Mouse (Mus musculus): Measurements from ENCODE around the gene Mbip. TPM values are rescaled to one million over a fixed set of nuclear protein-coding genes. Genes with fewer than 3 reads are reported as not detected.

Mbip gene
- 42.0 TPM for polyA plus RNA-seq (2017; shearing (Covaris generic))

DNA sequence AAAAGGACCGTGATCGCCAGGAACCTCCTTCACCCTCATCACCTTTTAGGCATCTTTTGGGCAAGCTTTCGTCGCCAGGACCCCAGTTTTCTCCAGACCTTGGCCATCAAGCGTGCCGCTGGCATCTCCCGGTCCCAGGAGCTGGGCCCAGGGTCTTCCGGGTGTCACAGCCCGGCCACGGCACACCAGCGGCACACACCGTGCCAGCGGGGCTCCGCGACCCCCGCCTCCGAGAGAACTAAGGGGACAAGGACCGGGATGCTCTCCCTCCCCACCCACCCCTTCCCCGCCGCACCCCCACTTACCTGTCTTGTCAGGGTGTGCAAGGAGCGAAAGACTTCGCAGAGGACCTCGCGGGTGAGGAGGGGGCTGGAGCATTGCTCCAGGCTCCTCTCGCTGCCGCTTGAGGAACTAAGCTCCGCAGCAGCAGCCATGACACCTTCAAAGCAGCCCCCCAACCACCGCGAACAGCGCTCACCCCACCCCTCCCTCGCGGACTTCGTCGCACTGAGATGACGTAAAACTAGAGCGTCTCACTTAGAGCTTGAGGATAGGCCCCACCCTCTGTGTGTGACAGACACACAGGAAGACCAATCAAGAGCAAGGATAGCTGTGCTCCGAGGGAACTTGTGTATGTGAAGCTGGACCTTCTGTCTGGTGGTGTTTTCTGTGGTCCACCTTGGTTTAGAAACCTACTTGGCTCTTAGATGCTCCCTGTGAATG, at the start of gene Mbip:
TSS of gene Mbip (minus strand) at position 528 of the 723 bp plus-strand sequence.

Other genes with a start within 250 kb of the Mbip start
- gene Nkx2-1, start 191.0 kb upstream of the Mbip start, polyA plus RNA-seq (2017; shearing (Covaris generic)): not detected